Mouse (Mus musculus): ENCODE data around the gene Zfp219. TPM values are rescaled to one million over a fixed set of nuclear protein-coding genes. Genes with fewer than 3 reads are reported as not detected.
"Not testable (repeated sequence)": the region's sequence is repeated elsewhere in the genome, so short reads cannot be mapped to it uniquely, and the experiment has no call there.

The Zfp219 gene
- polyA plus RNA-seq, 1 experiment from 2014 or later = 24.4 TPM

GRCm38 (mm10) chr14:52042359-52042758, 21.8 kb upstream of the Zfp219 start, which contains the start of gene Olfr221:
Gene Olfr221 (minus strand): TSS chr14:52042459.
- H3K4me2 ChIP-seq (ENCODE audit: low read depth, low read length); H3K9me3 ChIP-seq (replicated peaks; ENCODE audit: control insufficient read depth, low read length); H3K4me1 ChIP-seq (ENCODE audit: control insufficient read depth, insufficient read depth, low read length); H3K36me3 ChIP-seq (ENCODE audit: control insufficient read depth, insufficient read depth, low read length); ATAC-seq (ENCODE audit: insufficient read depth, low FRiP score); H3K27me3 ChIP-seq (ENCODE audit: control insufficient read depth, insufficient read depth, low read length); H3K27ac ChIP-seq (ENCODE audit: low read length); H3K4me3 ChIP-seq (replicated peaks; ENCODE audit: low read length); H3K9ac ChIP-seq (ENCODE audit: low read length): not testable (repeated sequence)
- WGBS = 59% methylated on average over 3 of the region's 3 CpGs

- no peak overlapping the region for H3K4me3 ChIP-seq (replicated peaks; ENCODE audit: low read length)
Observed at GRCm38 (mm10) chr14:52039332-52039731, 18.8 kb upstream of the Zfp219 start.

GRCm38 (mm10) chr14:52035926-52036325, 15.4 kb upstream of the Zfp219 start:
- WGBS = 76% methylated on average over 6 of the region's 6 CpGs
- Histone ChIP-seq H3K9ac (ENCODE audit: low read length) (no peak overlapping the region), H3K27ac (ENCODE audit: low read length) (no peak overlapping the region), H3K27me3 (ENCODE audit: control insufficient read depth, insufficient read depth, low read length) (no peaks in the 10 kb centered on the region), H3K4me1 (ENCODE audit: control insufficient read depth, insufficient read depth, low read length) (no peaks in the 10 kb centered on the region), H3K9me3 (replicated peaks; ENCODE audit: control insufficient read depth, low read length) (no peaks in the 10 kb centered on the region), H3K4me2 (ENCODE audit: low read depth, low read length) (no peak overlapping the region), H3K4me3 (replicated peaks; ENCODE audit: low read length) (no peak overlapping the region), H3K36me3 (ENCODE audit: control insufficient read depth, insufficient read depth, low read length) (no peaks in the 10 kb centered on the region)
- ATAC-seq (ENCODE audit: insufficient read depth, low FRiP score) = no peak

More at GRCm38 (mm10) chr14:52039332-52039731, 18.8 kb upstream of the Zfp219 start:
- Histone ChIP-seq H3K9me3 (replicated peaks; ENCODE audit: control insufficient read depth, low read length) (no peaks in the 10 kb centered on the region), H3K27me3 (ENCODE audit: control insufficient read depth, insufficient read depth, low read length) (no peaks in the 10 kb centered on the region), H3K4me2 (ENCODE audit: low read depth, low read length) (no peak overlapping the region), H3K27ac (ENCODE audit: low read length) (no peak overlapping the region), H3K36me3 (ENCODE audit: control insufficient read depth, insufficient read depth, low read length) (no peaks in the 10 kb centered on the region), H3K4me1 (ENCODE audit: control insufficient read depth, insufficient read depth, low read length) (no peaks in the 10 kb centered on the region), H3K9ac (ENCODE audit: low read length) (no peak overlapping the region)
- 83% methylated on average over 5 of the region's 5 CpGs for WGBS
- ATAC-seq (ENCODE audit: insufficient read depth, low FRiP score) = no peak

- Histone ChIP-seq H3K4me3 (replicated peaks; ENCODE audit: low read length) (no peak overlapping the region), H3K4me1 (ENCODE audit: control insufficient read depth, insufficient read depth, low read length) (peaks cover 12% of the 10 kb centered on the region), H3K4me2 (ENCODE audit: low read depth, low read length) (no peak overlapping the region), H3K9ac (ENCODE audit: low read length) (no peak overlapping the region), H3K36me3 (ENCODE audit: control insufficient read depth, insufficient read depth, low read length) (no peaks in the 10 kb centered on the region), H3K27me3 (ENCODE audit: control insufficient read depth, insufficient read depth, low read length) (no peaks in the 10 kb centered on the region), H3K9me3 (replicated peaks; ENCODE audit: control insufficient read depth, low read length) (no peaks in the 10 kb centered on the region), H3K27ac (ENCODE audit: low read length) (no peak overlapping the region)
- 73% methylated on average over 4 of the region's 4 CpGs for WGBS
- no peak for ATAC-seq (ENCODE audit: insufficient read depth, low FRiP score)
Observed at GRCm38 (mm10) chr14:52026342-52026741, 5.8 kb upstream of the Zfp219 start.

GRCm38 (mm10) chr14:52024133-52024532, 3.6 kb upstream of the Zfp219 start:
- no peak for ATAC-seq (ENCODE audit: insufficient read depth, low FRiP score)
- Histone ChIP-seq H3K9me3 (replicated peaks; ENCODE audit: control insufficient read depth, low read length) (no peaks in the 10 kb centered on the region), H3K4me1 (ENCODE audit: control insufficient read depth, insufficient read depth, low read length) (peaks cover 16% of the 10 kb centered on the region), H3K27me3 (ENCODE audit: control insufficient read depth, insufficient read depth, low read length) (no peaks in the 10 kb centered on the region), H3K4me3 (replicated peaks; ENCODE audit: low read length) (no peak overlapping the region), H3K36me3 (ENCODE audit: control insufficient read depth, insufficient read depth, low read length) (no peaks in the 10 kb centered on the region), H3K27ac (ENCODE audit: low read length) (no peak overlapping the region), H3K4me2 (ENCODE audit: low read depth, low read length) (no peak overlapping the region), H3K9ac (ENCODE audit: low read length) (no peak overlapping the region)
- 87% methylated on average over 2 of the region's 2 CpGs for WGBS

- Histone ChIP-seq H3K9ac (ENCODE audit: low read length) (peak overlapping the region; percentile 43), H3K4me2 (ENCODE audit: low read depth, low read length) (peak overlapping the region; percentile 61)
- WGBS = 4% methylated on average over 23 of the region's 23 CpGs
Observed at GRCm38 (mm10) chr14:52022709-52023459, 2.4 kb upstream of the Zfp219 start.

GRCm38 (mm10) chr14:52022244-52022708, 1.7 kb upstream of the Zfp219 start:
- H3K4me3 ChIP-seq (replicated peaks; ENCODE audit: low read length) = peak overlapping the region; percentile 30; the same call in 1 of the 2 replicates
- H3K9me3 ChIP-seq (replicated peaks; ENCODE audit: control insufficient read depth, low read length) = no peaks in the 10 kb centered on the region
- WGBS = 65% methylated on average over 3 of the region's 3 CpGs
- H3K9ac ChIP-seq (ENCODE audit: low read length) = peak overlapping the region; percentile 43
- peak overlapping the region; percentile 61 for H3K4me2 ChIP-seq (ENCODE audit: low read depth, low read length)
- H3K27me3 ChIP-seq (ENCODE audit: control insufficient read depth, insufficient read depth, low read length) = no peaks in the 10 kb centered on the region
- ATAC-seq (ENCODE audit: insufficient read depth, low FRiP score) = no peak
- H3K4me1 ChIP-seq (ENCODE audit: control insufficient read depth, insufficient read depth, low read length) = peaks cover 24% of the 10 kb centered on the region
- H3K36me3 ChIP-seq (ENCODE audit: control insufficient read depth, insufficient read depth, low read length) = no peaks in the 10 kb centered on the region
- H3K27ac ChIP-seq (ENCODE audit: low read length) = peak overlapping the region; percentile 77

More at GRCm38 (mm10) chr14:52022709-52023459, 2.4 kb upstream of the Zfp219 start:
- ATAC-seq (ENCODE audit: insufficient read depth, low FRiP score) = peak; percentile 32
- peak overlapping the region; percentile 30 for H3K4me3 ChIP-seq (replicated peaks; ENCODE audit: low read length)
- no peaks in the 10 kb centered on the region for H3K27me3 ChIP-seq (ENCODE audit: control insufficient read depth, insufficient read depth, low read length)
- H3K27ac ChIP-seq (ENCODE audit: low read length) = peak overlapping the region; percentile 77
- H3K4me1 ChIP-seq (ENCODE audit: control insufficient read depth, insufficient read depth, low read length) = peaks cover 24% of the 10 kb centered on the region
- H3K36me3 ChIP-seq (ENCODE audit: control insufficient read depth, insufficient read depth, low read length) = no peaks in the 10 kb centered on the region
- no peaks in the 10 kb centered on the region for H3K9me3 ChIP-seq (replicated peaks; ENCODE audit: control insufficient read depth, low read length)

GRCm38 (mm10) chr14:52021568-52022212, 1.2 kb upstream of the Zfp219 start:
- Histone ChIP-seq H3K4me2 (ENCODE audit: low read depth, low read length) (no peak overlapping the region), H3K4me3 (replicated peaks; ENCODE audit: low read length) (no peak overlapping the region), H3K36me3 (ENCODE audit: control insufficient read depth, insufficient read depth, low read length) (no peaks in the 10 kb centered on the region), H3K27ac (ENCODE audit: low read length) (peak overlapping the region; percentile 100), H3K9ac (ENCODE audit: low read length) (no peak overlapping the region), H3K9me3 (replicated peaks; ENCODE audit: control insufficient read depth, low read length) (no peaks in the 10 kb centered on the region), H3K4me1 (ENCODE audit: control insufficient read depth, insufficient read depth, low read length) (peaks cover 28% of the 10 kb centered on the region), H3K27me3 (ENCODE audit: control insufficient read depth, insufficient read depth, low read length) (no peaks in the 10 kb centered on the region)
- 91% methylated on average over 8 of the region's 8 CpGs for WGBS
- ATAC-seq (ENCODE audit: insufficient read depth, low FRiP score) = no peak

GRCm38 (mm10) chr14:52021138-52021529, 601 bp upstream of the Zfp219 start:
- peak overlapping the region; percentile 77 for H3K4me2 ChIP-seq (ENCODE audit: low read depth, low read length)
- H3K27me3 ChIP-seq (ENCODE audit: control insufficient read depth, insufficient read depth, low read length) = no peaks in the 10 kb centered on the region
- no peaks in the 10 kb centered on the region for H3K36me3 ChIP-seq (ENCODE audit: control insufficient read depth, insufficient read depth, low read length)
- H3K9ac ChIP-seq (ENCODE audit: low read length) = no peak overlapping the region
- H3K4me3 ChIP-seq (replicated peaks; ENCODE audit: low read length) = peak overlapping the region; percentile 70
- 51% methylated on average over 4 of the region's 4 CpGs for WGBS
- no peaks in the 10 kb centered on the region for H3K9me3 ChIP-seq (replicated peaks; ENCODE audit: control insufficient read depth, low read length)
- peaks cover 34% of the 10 kb centered on the region for H3K4me1 ChIP-seq (ENCODE audit: control insufficient read depth, insufficient read depth, low read length)
- no peak for ATAC-seq (ENCODE audit: insufficient read depth, low FRiP score)
- H3K27ac ChIP-seq (ENCODE audit: low read length) = peak overlapping the region; percentile 100

All from stomach, embryonic 16.5 days (tissue).